Mouse (Mus musculus) kidney, adult 2 months (tissue): ENCODE data around the gene Elp4. TPM values are rescaled to one million over a fixed set of nuclear protein-coding genes. Genes with fewer than 3 reads are reported as not detected.

Source experiments
- DNase-seq: peaks from one replicate; pipeline ENCODE4 v3.0.0; 2021
- H3K27ac ChIP-seq: fragments of 200-500 bp; 2 replicates; pipeline ENCODE4 v1.5.1; 2012; ENCODE audit warnings: low read depth, low read length, control low read depth, inconsistent platforms; ENCODE audit not compliant: insufficient read depth
- H3K27me3 ChIP-seq: fragments of 200-500 bp; replicated peaks from 2 replicates; pipeline ENCODE4 v1.6.1; 2012; ENCODE audit warnings: mild to moderate bottlenecking, moderate library complexity, low read length, inconsistent platforms; ENCODE audit not compliant: control insufficient read depth, insufficient read depth
- H3K36me3 ChIP-seq: fragments of 200-500 bp; 2 replicates; pipeline ENCODE4 v1.6.1; 2012; ENCODE audit warnings: mild to moderate bottlenecking, moderate library complexity, low read length, inconsistent platforms; ENCODE audit not compliant: control insufficient read depth, insufficient read depth
- H3K4me1 ChIP-seq: fragments of 200-500 bp; 2 replicates; pipeline ENCODE4 v1.6.1; 2011; ENCODE audit warnings: low read length; ENCODE audit not compliant: control insufficient read depth, insufficient read depth
- H3K4me3 ChIP-seq: fragments of 200-500 bp; 2 replicates; pipeline ENCODE4 v1.5.1; 2011; ENCODE audit warnings: mild to moderate bottlenecking, low read depth, low read length, control low read depth; ENCODE audit not compliant: insufficient read depth
- CTCF ChIP-seq: fragments of 200-500 bp; conservative IDR thresholded peaks from 2 replicates; pipeline ENCODE4 v1.5.1; 2011; ENCODE audit warnings: low read depth, mild to moderate bottlenecking, control low read depth, low read length, moderate library complexity, mixed read lengths; ENCODE audit not compliant: insufficient read depth, insufficient read length
- POLR2A ChIP-seq: fragments of 200-500 bp; IDR thresholded peaks from one replicate; pipeline ENCODE4 v1.6.1; 2011; ENCODE audit warnings: low read depth, low read length, control low read depth
- WGBS: fragments of 180-500 bp; shearing (Covaris S2); methylation state at CpG from one replicate; pipeline ENCODE4 v1.1.7; 2018; 5-methylcytosine and 5-hydroxymethylcytosine counted together
- polyA plus RNA-seq: library from polyadenylated mRNA; depleted of rRNA; stranded (reverse); fragments of >200 nt; gene quantifications from 2 replicates; pipeline ENCODE4 v1.2.3, GENCODE M21; 2012

Gene Elp4
- polyA plus RNA-seq, 1 experiment, result 3.3 TPM

DNA sequence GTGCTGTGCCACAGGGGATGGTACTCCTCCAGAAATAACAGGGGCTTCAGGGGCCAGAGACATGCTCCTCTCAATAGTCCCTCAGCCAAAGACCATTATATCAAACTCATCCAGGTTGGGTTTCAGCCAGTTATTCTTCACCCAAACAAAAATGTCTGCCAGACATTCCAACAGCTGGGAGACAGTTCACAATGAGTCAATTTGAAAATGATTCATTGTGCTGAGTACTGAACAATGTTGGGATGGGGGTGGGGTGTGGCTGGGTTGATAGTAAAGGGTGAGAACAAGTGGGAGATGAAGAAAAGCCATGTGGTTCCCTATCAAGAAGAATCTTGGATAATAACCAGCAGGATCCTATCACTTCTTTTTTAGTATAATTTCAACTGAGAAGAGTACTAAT, 108.3 kb downstream of the Elp4 start:
- peaks cover under 1% of the 10 kb centered on the region; the same call in 1 of the 2 replicates for H3K4me1 ChIP-seq
- no peak overlapping the region for H3K4me3 ChIP-seq
- TF ChIP-seq CTCF (no peak), POLR2A (no peak)
- no peak overlapping the region for H3K27ac ChIP-seq
- no peaks in the 10 kb centered on the region for H3K36me3 ChIP-seq
- DNase-seq, result no peak
- no peaks in the 10 kb centered on the region for H3K27me3 ChIP-seq

DNA sequence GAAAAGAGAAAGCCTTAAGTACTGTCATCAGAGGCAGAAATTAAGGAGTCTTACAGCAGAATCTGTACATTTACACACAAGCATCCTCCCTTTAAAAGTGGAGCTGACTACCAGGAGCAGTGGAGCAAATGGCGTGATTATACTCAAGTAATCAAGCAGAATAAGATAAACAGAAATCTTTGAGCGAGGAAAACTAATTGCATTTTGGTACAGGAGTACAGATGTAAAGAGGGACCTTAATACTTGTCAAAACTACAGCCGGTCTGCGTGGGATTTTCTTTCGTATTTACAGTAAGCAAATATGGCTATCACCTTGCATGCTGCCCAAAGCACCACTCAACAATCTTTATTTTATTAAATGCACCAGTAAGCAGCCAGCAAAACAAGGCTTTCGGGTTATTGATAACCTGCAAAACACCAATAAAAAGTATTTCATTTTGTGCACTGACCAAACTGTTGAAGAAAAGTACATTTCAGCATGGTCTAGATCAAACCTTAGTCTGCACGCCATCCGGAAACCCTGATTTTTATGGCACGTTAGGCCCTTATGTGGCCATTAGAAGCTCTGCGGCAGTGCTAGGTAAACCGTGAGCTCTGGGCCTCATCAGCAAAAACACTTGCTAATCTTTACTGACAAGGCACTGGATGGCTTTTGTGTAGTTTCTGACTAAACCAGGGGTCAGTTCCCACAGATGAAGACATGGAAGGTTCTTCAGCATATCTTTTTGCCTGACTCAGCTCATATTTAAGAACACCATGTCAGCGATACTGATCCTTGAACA, 111.8 kb downstream of the Elp4 start:
- no peaks in the 10 kb centered on the region for H3K36me3 ChIP-seq
- H3K27ac ChIP-seq, result no peak overlapping the region
- DNase-seq, result no peak
- no peak for TF ChIP-seq CTCF
- no peak for TF ChIP-seq POLR2A
- WGBS, result 93% methylated on average over 12 of the region's 12 CpGs
- H3K4me1 ChIP-seq, result peaks cover 5% of the 10 kb centered on the region
- no peak overlapping the region for H3K4me3 ChIP-seq
- no peaks in the 10 kb centered on the region for H3K27me3 ChIP-seq

DNA sequence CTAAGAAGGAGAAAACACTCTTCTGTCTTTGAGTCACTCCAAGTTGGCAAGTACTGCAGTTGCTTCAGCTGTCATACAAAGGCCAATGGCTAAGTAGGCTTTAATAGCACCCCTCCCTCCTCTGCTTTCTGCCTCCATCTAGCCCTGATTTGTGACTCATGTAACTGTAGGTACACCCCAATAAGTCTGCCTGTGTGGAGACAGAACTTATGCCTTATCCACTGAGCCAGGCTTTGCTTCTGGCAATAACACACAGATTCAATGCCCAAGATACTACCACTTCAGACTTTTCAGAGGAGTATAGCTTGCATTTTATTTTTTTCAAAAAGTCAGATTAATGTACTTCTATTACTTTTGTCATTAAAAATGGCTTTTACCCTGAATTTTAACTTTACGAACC, 114.4 kb downstream of the Elp4 start:
- DNase-seq, result no peak
- TF ChIP-seq POLR2A, result no peak
- no peak overlapping the region for H3K4me3 ChIP-seq

DNA sequence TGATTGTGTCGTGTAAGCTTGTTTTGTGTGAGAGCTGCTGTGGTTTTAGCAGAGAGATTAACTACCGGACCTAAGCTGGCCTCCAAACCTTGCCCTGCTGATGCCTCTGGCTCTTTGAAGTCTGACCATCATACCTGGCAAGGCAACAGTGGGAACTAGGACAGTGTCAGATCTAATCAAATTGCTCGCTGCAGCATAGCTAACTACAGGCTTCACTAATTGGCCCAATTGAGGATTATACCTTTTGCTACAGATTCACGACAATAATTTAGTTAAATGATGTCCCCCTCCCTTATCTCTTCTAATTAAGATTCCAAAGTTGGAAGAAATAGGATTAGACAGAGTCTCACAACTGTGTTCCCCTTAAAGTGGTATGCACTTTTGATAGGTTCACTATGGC, 116.6 kb downstream of the Elp4 start:
- H3K36me3 ChIP-seq, result no peaks in the 10 kb centered on the region
- no peak overlapping the region for H3K27ac ChIP-seq
- 84% methylated on average over 4 of the region's 4 CpGs for WGBS
- no peaks in the 10 kb centered on the region for H3K27me3 ChIP-seq
- TF ChIP-seq CTCF (no peak), POLR2A (no peak)
- peaks cover 5% of the 10 kb centered on the region for H3K4me1 ChIP-seq
- DNase-seq, result no peak
- no peak overlapping the region for H3K4me3 ChIP-seq

More for the DNA sequence above, 114.4 kb downstream of the Elp4 start:
- Histone ChIP-seq H3K36me3 (no peaks in the 10 kb centered on the region), H3K4me1 (peaks cover 5% of the 10 kb centered on the region), H3K27me3 (no peaks in the 10 kb centered on the region), H3K27ac (no peak overlapping the region)
- WGBS, result 100% methylated on average over 1 of the region's 1 CpGs

DNA sequence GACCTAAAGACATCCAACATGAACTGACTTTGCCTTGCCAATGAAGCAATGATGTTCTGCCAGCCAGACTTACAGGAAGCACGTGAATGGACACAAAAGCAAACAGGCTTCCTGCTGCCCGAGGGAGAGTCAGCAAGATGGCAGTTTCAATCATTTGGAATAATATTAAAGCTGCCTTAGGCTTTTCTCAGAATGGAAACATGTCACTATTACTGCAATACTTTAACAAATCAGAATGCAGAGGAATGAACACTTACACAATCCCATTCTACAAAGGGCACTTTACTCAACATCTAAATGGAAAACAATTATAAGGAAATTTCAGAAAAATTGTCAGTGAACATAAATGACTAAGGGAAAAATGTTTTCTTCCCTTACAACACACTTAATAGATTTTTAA, 117.4 kb downstream of the Elp4 start:
- WGBS, result 65% methylated on average over 2 of the region's 2 CpGs
- Histone ChIP-seq H3K4me1 (peaks cover 5% of the 10 kb centered on the region), H3K27me3 (no peaks in the 10 kb centered on the region), H3K36me3 (no peaks in the 10 kb centered on the region), H3K4me3 (no peak overlapping the region), H3K27ac (no peak overlapping the region)
- TF ChIP-seq CTCF (no peak), POLR2A (no peak)
- no peak for DNase-seq

DNA sequence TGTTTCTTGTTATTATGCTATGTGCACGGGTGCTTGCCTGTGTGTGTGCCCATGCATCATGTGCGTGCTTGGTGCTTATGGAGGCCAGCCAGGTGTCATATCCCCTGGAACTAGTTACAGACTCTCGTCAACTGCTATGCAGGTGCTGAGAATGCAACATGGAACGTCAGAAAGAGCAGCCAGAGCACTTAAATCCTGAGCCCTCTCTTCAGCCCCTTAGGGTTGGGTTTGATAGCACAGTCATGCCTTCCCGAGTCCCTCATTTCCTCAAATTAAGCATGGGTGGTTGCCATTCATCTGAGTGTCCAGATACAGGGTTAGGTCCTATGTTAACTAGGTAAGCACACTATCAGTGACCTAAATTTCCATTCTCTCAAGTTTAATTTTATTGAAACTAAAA, 121.5 kb downstream of the Elp4 start:
- DNase-seq, result no peak
- TF ChIP-seq POLR2A, result no peak
- Histone ChIP-seq H3K27me3 (no peaks in the 10 kb centered on the region), H3K4me1 (no peaks in the 10 kb centered on the region), H3K4me3 (no peak overlapping the region), H3K27ac (no peak overlapping the region), H3K36me3 (no peaks in the 10 kb centered on the region)
- 77% methylated on average over 5 of the region's 5 CpGs for WGBS

DNA sequence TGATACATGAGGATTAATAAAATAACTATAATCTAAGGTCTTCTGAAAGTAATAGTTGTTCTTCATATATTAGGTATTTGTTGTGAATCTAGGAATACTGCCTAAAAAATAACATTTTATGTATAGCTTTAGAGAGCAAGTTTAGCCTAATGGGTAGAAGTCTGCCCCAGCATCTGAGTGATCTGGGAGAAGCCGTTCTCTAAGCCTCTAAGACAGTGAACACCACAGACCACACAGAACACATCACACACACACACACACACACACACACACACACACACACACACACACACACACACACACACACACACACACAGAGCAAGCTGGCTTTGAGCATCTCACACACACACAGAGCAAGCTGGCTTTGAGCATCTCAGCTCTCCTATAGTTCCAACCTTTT, 123.6 kb downstream of the Elp4 start:
- WGBS, result 100% methylated on average over 1 of the region's 1 CpGs
- H3K4me3 ChIP-seq, result no peak overlapping the region
- no peaks in the 10 kb centered on the region for H3K4me1 ChIP-seq
- H3K36me3 ChIP-seq, result no peaks in the 10 kb centered on the region
- DNase-seq, result no peak
- TF ChIP-seq POLR2A (no peak), CTCF (no peak)
- H3K27me3 ChIP-seq, result no peaks in the 10 kb centered on the region
- no peak overlapping the region for H3K27ac ChIP-seq
